Mouse (Mus musculus) embryo, embryonic 10 days (tissue): Measurements from ENCODE around the gene Tmem150a.

Experiments used
- DNase-seq: peaks from one replicate; pipeline ENCODE4 v3.0.0-alpha.2; 2015; ENCODE audit warnings: low spot score

The Tmem150a gene

GRCm38 (mm10) chr6:72352636-72353405 is 2.4 kb upstream of the Tmem150a start:
- DNase-seq = no peak

DNA sequence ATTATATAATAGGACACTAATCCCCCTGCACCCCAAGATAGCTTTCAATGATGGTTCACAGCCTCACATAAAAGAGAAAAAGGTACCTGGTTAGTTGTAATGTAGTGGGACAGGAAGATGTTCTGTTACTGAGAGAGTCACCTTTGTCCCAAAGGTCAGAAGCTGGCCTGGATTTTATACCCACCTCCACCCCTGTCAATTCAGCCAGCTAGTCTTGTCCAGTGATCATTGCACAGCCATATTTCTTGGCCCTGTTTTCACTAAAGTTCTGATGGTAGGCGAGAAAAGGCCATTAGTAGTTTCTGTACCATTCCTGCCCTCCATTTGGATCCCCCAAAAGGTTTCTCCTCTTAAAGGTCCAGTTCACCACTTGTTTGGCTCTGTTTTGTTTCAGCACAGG is 1.2 kb upstream of the Tmem150a start:
- DNase-seq = no peak

DNA sequence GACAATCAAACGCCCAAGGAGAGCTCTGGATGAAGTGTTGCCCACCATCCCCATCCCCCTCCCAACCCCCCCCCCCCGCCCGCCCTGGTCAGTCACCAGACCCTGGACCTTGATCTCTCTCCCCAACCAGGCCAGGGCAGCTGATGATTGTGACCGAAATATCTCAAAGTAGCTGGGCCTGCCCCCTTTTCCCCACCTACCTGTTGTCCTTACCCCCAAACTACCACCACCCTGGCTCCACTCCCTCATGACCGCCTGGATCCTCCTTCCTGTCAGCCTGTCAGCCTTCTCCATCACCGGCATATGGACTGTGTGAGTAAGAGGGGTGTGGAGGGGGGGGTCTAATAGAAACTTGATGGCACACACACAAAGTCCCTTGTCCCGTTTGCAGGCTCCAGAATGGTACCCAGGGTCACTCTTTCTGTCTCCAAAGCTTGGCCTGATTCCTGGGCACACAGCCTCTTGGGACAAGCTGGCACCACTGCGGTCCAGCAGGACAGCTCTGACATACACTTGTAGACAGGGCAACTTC is 820 bp downstream of the Tmem150a start:
- no peak for DNase-seq

DNA sequence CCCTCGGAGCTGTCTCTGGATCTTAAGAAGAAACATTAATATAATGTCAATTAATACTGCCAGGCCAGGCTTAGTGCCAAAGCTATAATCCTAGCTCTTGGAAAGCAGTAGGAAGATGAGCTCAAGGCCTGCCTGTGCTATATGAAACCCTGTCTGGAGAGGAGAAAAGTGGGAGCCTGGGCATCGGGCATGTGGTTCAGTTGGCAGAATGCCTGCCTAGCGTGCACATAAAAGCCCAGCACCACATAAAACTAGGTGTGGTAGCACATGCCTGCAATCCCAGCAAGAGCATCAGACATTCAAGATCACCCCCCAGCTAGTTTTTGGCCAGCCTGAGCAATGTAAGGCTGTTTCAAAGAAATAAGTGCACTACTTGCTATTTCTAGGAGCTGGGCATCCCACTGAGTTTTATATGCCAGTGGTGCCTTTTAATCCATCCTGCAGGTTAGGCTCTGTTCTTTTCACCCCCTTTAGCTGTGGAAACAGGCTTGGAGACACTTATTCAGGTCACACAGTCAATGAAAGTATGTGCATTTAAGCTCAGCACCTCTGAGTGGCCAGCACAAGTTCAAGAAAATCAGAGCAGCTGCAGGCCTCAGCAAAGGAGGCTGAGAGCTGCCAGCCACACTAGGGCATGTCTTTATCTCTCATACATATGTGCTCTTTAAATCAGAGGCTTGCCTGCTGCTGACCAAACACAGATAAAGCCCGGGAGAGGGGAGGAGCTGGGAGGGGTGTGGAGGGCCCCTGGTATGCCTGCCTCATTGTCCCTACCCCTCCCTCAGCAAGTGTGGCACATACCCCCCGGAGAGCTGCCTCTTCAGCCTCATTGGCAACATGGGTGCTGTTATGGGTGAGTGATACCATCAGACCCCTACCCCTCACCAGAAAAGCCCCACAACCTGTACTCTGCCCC is 2.2 kb downstream of the Tmem150a start:
- no peak for DNase-seq

GRCm38 (mm10) chr6:72358086-72358764 is 3.0 kb downstream of the Tmem150a start:
- DNase-seq = no peak

GRCm38 (mm10) chr6:72359343-72359742 is 4.1 kb downstream of the Tmem150a start:
- no peak for DNase-seq

GRCm38 (mm10) chr6:72359891-72360598 is 4.8 kb downstream of the Tmem150a start:
- DNase-seq = no peak

DNA sequence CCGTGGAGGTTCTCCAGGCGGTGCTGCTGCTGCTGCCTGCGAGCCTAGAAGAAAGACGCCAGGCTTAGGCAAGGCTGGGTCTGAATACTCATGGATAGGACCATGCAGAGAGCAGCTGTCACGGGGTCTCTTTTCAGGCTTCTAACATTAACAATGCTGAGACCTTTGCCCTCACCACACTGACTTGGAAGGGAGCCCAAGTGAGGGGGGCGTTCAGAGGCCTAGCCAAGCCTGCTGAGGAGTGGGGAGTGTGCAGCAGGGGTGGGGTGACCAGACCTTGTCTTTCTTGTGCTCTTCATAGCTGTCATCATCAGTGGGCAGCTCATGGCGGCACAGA is 5.3 kb downstream of the Tmem150a start:
- DNase-seq = no peak

DNA sequence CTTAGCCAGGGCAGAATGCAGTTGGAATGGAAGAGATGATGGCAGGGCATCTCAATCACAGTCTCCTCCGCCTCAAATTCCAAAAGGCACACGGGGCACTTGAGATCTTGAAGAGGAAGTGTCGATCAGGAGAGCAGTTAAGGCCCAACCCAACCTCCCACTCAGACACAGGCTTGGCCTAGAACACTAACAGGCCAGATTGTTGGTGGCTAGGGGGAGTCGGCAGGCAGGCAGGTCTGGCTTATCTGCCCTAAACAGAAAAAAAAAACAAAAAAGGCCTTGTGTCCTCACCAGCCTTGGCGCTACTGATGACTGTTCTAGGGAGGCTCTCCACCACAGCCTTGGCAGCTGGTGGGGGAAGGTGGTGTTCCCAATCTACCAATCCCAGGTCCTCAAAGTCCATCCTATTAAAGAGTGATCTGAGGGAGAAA is 5.9 kb downstream of the Tmem150a start:
- DNase-seq = no peak

- DNase-seq = peak; percentile 97
These were observed 7.1 kb downstream of the Tmem150a start for GRCm38 (mm10) chr6:72362132-72363028.

GRCm38 (mm10) chr6:72364009-72364408 is 8.8 kb downstream of the Tmem150a start:
- no peak for DNase-seq

GRCm38 (mm10) chr6:72364985-72365384 is 9.7 kb downstream of the Tmem150a start:
- no peak for DNase-seq

DNA sequence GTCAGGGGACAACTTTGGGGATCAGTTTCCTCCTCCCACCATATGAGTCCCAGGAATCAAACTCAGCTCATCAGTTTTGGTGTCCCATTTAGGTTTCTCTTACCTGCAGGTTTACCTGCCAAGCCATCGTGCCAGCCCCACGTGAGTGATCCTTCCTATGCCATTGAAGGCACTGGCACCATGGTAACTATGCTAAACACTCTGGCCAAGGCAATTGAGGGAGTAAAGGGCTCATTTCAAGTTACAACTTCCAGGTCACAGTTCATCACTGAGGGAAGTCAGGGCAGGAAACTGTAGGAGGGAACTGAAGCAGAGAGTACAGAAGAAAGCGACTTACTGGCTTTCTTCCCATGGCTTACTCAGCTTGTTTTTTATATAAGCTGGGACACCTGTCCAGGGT is 11.1 kb downstream of the Tmem150a start:
- DNase-seq = no peak

GRCm38 (mm10) chr6:72366844-72367443 is 11.7 kb downstream of the Tmem150a start, which contains the start of gene Rnf181:
Gene Rnf181 (minus strand): TSS chr6:72366956.
- no peak for DNase-seq

DNA sequence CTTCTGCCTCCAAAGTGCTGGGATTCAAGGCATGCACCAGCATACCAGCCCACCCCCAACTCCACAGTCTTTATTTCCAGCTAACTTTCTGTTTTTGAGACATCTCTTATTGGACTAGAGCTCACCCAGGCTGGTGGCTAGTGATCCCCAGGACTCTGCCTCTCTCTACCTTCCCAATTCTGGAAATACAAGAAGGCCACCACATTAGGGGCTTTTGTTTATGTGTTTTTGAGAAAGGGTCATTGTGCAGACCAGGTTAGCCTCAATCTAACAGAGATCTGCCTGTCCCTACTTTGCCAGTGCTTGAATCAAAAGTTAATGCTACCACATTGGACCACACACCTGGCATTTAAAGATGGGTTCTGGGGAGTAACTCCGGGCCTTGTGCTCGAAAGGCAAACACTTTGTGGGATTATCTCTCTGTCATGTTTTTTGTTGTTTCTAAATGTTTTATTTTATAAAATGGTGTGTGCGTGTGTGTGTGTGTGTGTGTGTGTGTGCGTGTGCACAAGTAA is 12.3 kb downstream of the Tmem150a start:
- DNase-seq = no peak

GRCm38 (mm10) chr6:72369557-72369956 is 14.3 kb downstream of the Tmem150a start:
- no peak for DNase-seq

- no peak for DNase-seq
These were observed 14.8 kb downstream of the Tmem150a start for GRCm38 (mm10) chr6:72370091-72370490.

- no peak for DNase-seq
These were observed 15.9 kb downstream of the Tmem150a start for GRCm38 (mm10) chr6:72371147-72371546.

- DNase-seq = no peak
These were observed 16.3 kb downstream of the Tmem150a start for GRCm38 (mm10) chr6:72371571-72371970.

- no peak for DNase-seq
These were observed 17.9 kb downstream of the Tmem150a start for GRCm38 (mm10) chr6:72373184-72373583.
